Mouse (Mus musculus) kidney, embryonic 15.5 days (tissue): Measurements from ENCODE around the gene Zfand2b. TPM values are rescaled to one million over a fixed set of nuclear protein-coding genes. Genes with fewer than 3 reads are reported as not detected.
A peak's percentile ranks its signal among the peaks of the same experiment; 100 is the strongest.

ENCODE experiments used
- ATAC-seq: fragments of 200-750 bp; cut with Nextera tagmentation; replicated peaks from 2 replicates; pipeline ENCODE4 v1.8.0; 2017; ENCODE audit warnings: moderate TSS enrichment; ENCODE audit not compliant: low FRiP score
- H3K27ac ChIP-seq: fragments of 300-500 bp; sonication (generic); 2 replicates; pipeline ENCODE4 v1.5.1; 2015; ENCODE audit warnings: mild to moderate bottlenecking, inconsistent platforms
- H3K27me3 ChIP-seq: fragments of 300-500 bp; sonication (generic); 2 replicates; pipeline ENCODE4 v1.6.1; 2015; ENCODE audit warnings: inconsistent platforms
- H3K36me3 ChIP-seq: fragments of 300-500 bp; sonication (generic); 2 replicates; pipeline ENCODE4 v1.6.1; 2015; ENCODE audit warnings: inconsistent platforms
- H3K4me1 ChIP-seq: fragments of 300-500 bp; sonication (generic); 2 replicates; pipeline ENCODE4 v1.6.1; 2015; ENCODE audit warnings: inconsistent platforms
- H3K4me2 ChIP-seq: fragments of 300-500 bp; sonication (generic); 2 replicates; pipeline ENCODE4 v1.6.1; 2015; ENCODE audit warnings: moderate library complexity, mild to moderate bottlenecking, inconsistent platforms
- H3K4me3 ChIP-seq: fragments of 300-500 bp; sonication (generic); replicated peaks from 2 replicates; pipeline ENCODE4 v1.5.1; 2015; ENCODE audit warnings: mild to moderate bottlenecking, inconsistent platforms
- H3K9ac ChIP-seq: fragments of 300-500 bp; sonication (generic); 2 replicates; pipeline ENCODE4 v1.6.1; 2015; ENCODE audit warnings: mild to moderate bottlenecking, inconsistent platforms
- H3K9me3 ChIP-seq: fragments of 300-500 bp; sonication (generic); replicated peaks from 2 replicates; pipeline ENCODE4 v1.6.1; 2016; ENCODE audit warnings: inconsistent platforms
- WGBS: fragments of 180-500 bp; shearing (Covaris S2); methylation state at CpG from one replicate; pipeline ENCODE4 v1.1.7; 2015; ENCODE audit warnings: mixed read lengths; 5-methylcytosine and 5-hydroxymethylcytosine counted together
- polyA plus RNA-seq: library from polyadenylated mRNA; unstranded; fragments of >200 nt; fragmentation: Nextera tagmentation; extraction: Ambion mirVana; gene quantifications from 2 replicates; pipeline ENCODE4 v1.2.1, GENCODE M21; 2015

Zfand2b gene
- polyA plus RNA-seq, 1 experiment from 2014 or later = 42.4 TPM

- H3K4me3 ChIP-seq = peak overlapping the region; percentile 79
- H3K27me3 ChIP-seq = no peaks in the 10 kb centered on the region
- H3K27ac ChIP-seq = peak overlapping the region; percentile 85
- H3K9me3 ChIP-seq = no peaks in the 10 kb centered on the region
- ATAC-seq = peak; percentile 44
- WGBS = 5% methylated on average over 34 of the region's 34 CpGs
- H3K9ac ChIP-seq = peak overlapping the region; percentile 61
- H3K4me1 ChIP-seq = peaks cover 52% of the 10 kb centered on the region
- peaks cover 31% of the 10 kb centered on the region for H3K36me3 ChIP-seq
- peak overlapping the region; percentile 80 for H3K4me2 ChIP-seq
These were observed 40.7 kb downstream of the Zfand2b start for GRCm38 (mm10) chr1:75208967-75209678.

GRCm38 (mm10) chr1:75210136-75211087 lies 42.0 kb downstream of the Zfand2b start, which contains the start of the genes Glb1l and Stk16:
Glb1l (minus strand) TSS chr1:75210813.
Stk16 (plus strand) TSS chr1:75210838.
- peaks cover 43% of the 10 kb centered on the region for H3K36me3 ChIP-seq
- H3K27me3 ChIP-seq = no peaks in the 10 kb centered on the region
- H3K4me1 ChIP-seq = peaks cover 62% of the 10 kb centered on the region
- WGBS = 4% methylated on average over 42 of the region's 42 CpGs
- peak within 1 kb of the TSS; percentile 79 for H3K4me3 ChIP-seq
- peak within 1 kb of the TSS; percentile 83 for H3K9ac ChIP-seq
- H3K27ac ChIP-seq = peak within 1 kb of the TSS; percentile 85
- H3K9me3 ChIP-seq = no peaks in the 10 kb centered on the region
- H3K4me2 ChIP-seq = peak within 1 kb of the TSS; percentile 80
- ATAC-seq = peak; percentile 86

- Histone ChIP-seq H3K36me3 (peaks cover 52% of the 10 kb centered on the region), H3K9ac (peak overlapping the region; percentile 83), H3K27ac (peak overlapping the region; percentile 49), H3K4me3 (peak overlapping the region; percentile 79), H3K27me3 (no peaks in the 10 kb centered on the region), H3K9me3 (no peaks in the 10 kb centered on the region), H3K4me2 (peak overlapping the region; percentile 80), H3K4me1 (peaks cover 64% of the 10 kb centered on the region)
- ATAC-seq = no peak
- WGBS = 11% methylated on average over 17 of the region's 17 CpGs
These were observed 42.8 kb downstream of the Zfand2b start for GRCm38 (mm10) chr1:75211141-75211708.

GRCm38 (mm10) chr1:75212542-75212941 lies 44.1 kb downstream of the Zfand2b start:
- H3K4me1 ChIP-seq = peaks cover 70% of the 10 kb centered on the region
- no peak overlapping the region for H3K27ac ChIP-seq
- peak overlapping the region; percentile 80; the same call in 1 of the 2 replicates for H3K4me2 ChIP-seq
- peaks cover 47% of the 10 kb centered on the region for H3K36me3 ChIP-seq
- no peak for ATAC-seq
- peaks cover 10% of the 10 kb centered on the region for H3K27me3 ChIP-seq
- no peaks in the 10 kb centered on the region for H3K9me3 ChIP-seq
- 91% methylated on average over 4 of the region's 4 CpGs for WGBS
- H3K9ac ChIP-seq = no peak overlapping the region
- H3K4me3 ChIP-seq = no peak overlapping the region

GRCm38 (mm10) chr1:75213096-75213495 lies 44.6 kb downstream of the Zfand2b start:
- no peaks in the 10 kb centered on the region for H3K9me3 ChIP-seq
- peaks cover 15% of the 10 kb centered on the region for H3K27me3 ChIP-seq
- no peak overlapping the region for H3K4me2 ChIP-seq
- no peak overlapping the region for H3K4me3 ChIP-seq
- H3K36me3 ChIP-seq = peaks cover 47% of the 10 kb centered on the region
- H3K9ac ChIP-seq = no peak overlapping the region
- no peak overlapping the region for H3K27ac ChIP-seq
- WGBS = 91% methylated on average over 7 of the region's 7 CpGs
- ATAC-seq = no peak
- peaks cover 74% of the 10 kb centered on the region for H3K4me1 ChIP-seq

GRCm38 (mm10) chr1:75214442-75214841 lies 46.0 kb downstream of the Zfand2b start:
- H3K4me2 ChIP-seq = no peak overlapping the region
- H3K36me3 ChIP-seq = peaks cover 47% of the 10 kb centered on the region
- ATAC-seq = peak; percentile 34
- H3K9me3 ChIP-seq = no peaks in the 10 kb centered on the region
- peaks cover 77% of the 10 kb centered on the region for H3K4me1 ChIP-seq
- 67% methylated on average over 2 of the region's 2 CpGs for WGBS
- no peak overlapping the region for H3K9ac ChIP-seq
- H3K27ac ChIP-seq = peak overlapping the region; percentile 82
- H3K27me3 ChIP-seq = peaks cover 28% of the 10 kb centered on the region
- no peak overlapping the region for H3K4me3 ChIP-seq

- H3K36me3 ChIP-seq = peaks cover 47% of the 10 kb centered on the region
- peaks cover 32% of the 10 kb centered on the region for H3K27me3 ChIP-seq
- peak overlapping the region; percentile 82 for H3K27ac ChIP-seq
- 66% methylated on average over 5 of the region's 5 CpGs for WGBS
- H3K9me3 ChIP-seq = no peaks in the 10 kb centered on the region
- no peak overlapping the region for H3K4me3 ChIP-seq
- H3K9ac ChIP-seq = no peak overlapping the region
- no peak for ATAC-seq
- H3K4me1 ChIP-seq = peaks cover 77% of the 10 kb centered on the region
- no peak overlapping the region for H3K4me2 ChIP-seq
These were observed 46.4 kb downstream of the Zfand2b start for GRCm38 (mm10) chr1:75214886-75215285.

GRCm38 (mm10) chr1:75215785-75216184 lies 47.3 kb downstream of the Zfand2b start:
- Histone ChIP-seq H3K9ac (no peak overlapping the region), H3K9me3 (no peaks in the 10 kb centered on the region), H3K4me2 (no peak overlapping the region), H3K27ac (peak overlapping the region; percentile 82; the same call in 1 of the 2 replicates), H3K4me1 (peaks cover 73% of the 10 kb centered on the region), H3K27me3 (peaks cover 41% of the 10 kb centered on the region), H3K36me3 (peaks cover 47% of the 10 kb centered on the region), H3K4me3 (no peak overlapping the region)
- 90% methylated on average over 9 of the region's 9 CpGs for WGBS
- ATAC-seq = no peak

GRCm38 (mm10) chr1:75216797-75217585 lies 48.5 kb downstream of the Zfand2b start:
- H3K36me3 ChIP-seq = peaks cover 44% of the 10 kb centered on the region
- no peak overlapping the region for H3K9ac ChIP-seq
- H3K27ac ChIP-seq = 0 out of 2 replicates have a peak overlapping the region, but pooled peaks have one; percentile 27
- peaks cover 63% of the 10 kb centered on the region for H3K4me1 ChIP-seq
- no peaks in the 10 kb centered on the region for H3K9me3 ChIP-seq
- WGBS = 69% methylated on average over 13 of the region's 13 CpGs
- H3K27me3 ChIP-seq = peaks cover 51% of the 10 kb centered on the region
- no peak for ATAC-seq
- H3K4me2 ChIP-seq = peak overlapping the region; percentile 98
- H3K4me3 ChIP-seq = peak overlapping the region; percentile 59

GRCm38 (mm10) chr1:75217893-75218226 lies 49.4 kb downstream of the Zfand2b start:
- Histone ChIP-seq H3K4me3 (peak overlapping the region; percentile 59), H3K4me1 (peaks cover 55% of the 10 kb centered on the region), H3K9ac (0 out of 2 replicates have a peak overlapping the region, but pooled peaks have one; percentile 57), H3K27ac (peak overlapping the region; percentile 46; the same call in 1 of the 2 replicates), H3K9me3 (no peaks in the 10 kb centered on the region), H3K4me2 (peak overlapping the region; percentile 98), H3K27me3 (peaks cover 57% of the 10 kb centered on the region), H3K36me3 (peaks cover 35% of the 10 kb centered on the region)
- no peak for ATAC-seq
- WGBS = 2% methylated on average over 6 of the region's 6 CpGs
